Mouse (Mus musculus): ENCODE data around the gene Dgki.

DNA sequence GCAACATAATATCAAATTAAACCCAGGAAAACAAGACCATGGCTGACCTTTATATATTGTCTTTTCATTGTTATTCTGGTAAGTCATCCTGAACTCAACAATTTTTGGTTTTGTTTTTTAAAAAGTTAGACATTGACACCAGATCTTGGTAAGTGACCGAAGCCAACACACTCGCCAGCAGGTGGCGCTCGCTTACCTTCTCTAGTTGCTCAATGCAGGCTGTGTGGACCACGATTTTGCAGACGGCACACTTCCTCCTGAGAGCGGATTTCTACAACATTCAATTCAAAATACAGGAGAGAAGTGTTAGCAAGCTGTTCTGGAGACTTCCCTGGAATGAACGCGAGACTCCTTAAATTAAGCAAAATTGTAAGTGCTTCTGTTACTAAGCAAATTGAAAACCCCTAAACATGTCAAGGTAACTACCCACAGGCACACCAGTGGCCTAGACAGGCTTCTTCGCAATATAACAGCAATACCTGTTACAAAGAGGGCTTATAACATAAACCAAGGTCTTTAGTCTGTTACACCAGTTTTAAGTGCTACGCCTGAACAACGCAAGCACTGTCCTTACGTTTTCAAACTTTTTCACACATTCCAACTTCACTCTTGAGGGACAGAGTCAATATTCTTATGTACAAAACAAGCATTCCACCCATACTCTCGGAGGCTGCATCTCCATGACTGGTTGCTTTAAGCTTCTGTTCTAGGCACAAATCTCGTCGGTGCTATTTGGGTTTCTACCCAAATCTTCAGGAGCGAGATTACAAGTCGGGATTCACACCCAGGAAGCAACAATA, 202.4 kb downstream of the Dgki start:
- TF ChIP-seq CTCF (IDR thresholded peaks at IDR 0.05) (peak; percentile 95), EP300 (IDR thresholded peaks at IDR 0.05; ENCODE audit: insufficient read depth, low read depth, low read length) (peak; percentile 60; the same call in 1 of the 2 replicates), POLR2A (IDR thresholded peaks at IDR 0.05; ENCODE audit: insufficient read depth, low read depth, low read length) (no peak)
